Mouse (Mus musculus) ovary, adult 18-20 months (tissue): ENCODE results near the gene Map4k1.

Experiments
- DNase-seq: peaks from one replicate; pipeline ENCODE4 v3.0.0; 2022; ENCODE audit warnings: low spot score, mixed read lengths

The Map4k1 gene

DNA sequence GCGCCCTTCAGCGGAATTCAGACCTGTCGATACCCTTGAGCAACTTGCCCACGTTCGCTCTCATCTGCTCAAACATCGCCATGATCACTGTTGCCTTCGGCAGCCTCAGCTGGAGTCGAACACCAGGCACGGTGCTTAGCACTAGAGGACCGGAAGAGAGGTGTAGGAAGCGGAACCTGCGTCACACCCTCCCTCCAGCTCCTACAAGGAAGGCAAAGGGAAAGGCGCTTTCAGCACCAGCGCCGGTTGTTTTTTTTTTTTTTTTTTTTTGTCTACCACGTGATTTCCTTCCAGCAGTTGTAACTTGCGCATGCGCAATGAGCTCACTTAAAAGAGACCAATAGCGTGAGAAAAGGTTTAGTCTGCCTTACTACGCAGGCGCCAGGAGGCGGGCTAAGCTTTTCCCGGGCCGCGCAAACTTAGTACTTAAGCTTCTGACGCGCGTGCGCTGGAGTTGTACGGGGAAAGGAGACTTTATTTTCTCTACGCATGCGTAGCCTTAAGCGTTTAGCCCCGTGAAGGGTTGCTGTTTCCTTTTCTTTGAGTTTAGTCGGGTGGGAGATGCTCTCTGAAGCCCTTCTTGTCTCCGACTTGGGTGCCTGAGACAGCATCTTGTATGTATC lies at the start of gene Map4k1, which contains the start of gene Eif3k:
Gene Map4k1 (plus strand): TSS at position 400 of the 623 bp plus-strand sequence.
Gene Eif3k (minus strand): TSS at position 214 of the 623 bp plus-strand sequence.
- peak; percentile 97 for DNase-seq

DNA sequence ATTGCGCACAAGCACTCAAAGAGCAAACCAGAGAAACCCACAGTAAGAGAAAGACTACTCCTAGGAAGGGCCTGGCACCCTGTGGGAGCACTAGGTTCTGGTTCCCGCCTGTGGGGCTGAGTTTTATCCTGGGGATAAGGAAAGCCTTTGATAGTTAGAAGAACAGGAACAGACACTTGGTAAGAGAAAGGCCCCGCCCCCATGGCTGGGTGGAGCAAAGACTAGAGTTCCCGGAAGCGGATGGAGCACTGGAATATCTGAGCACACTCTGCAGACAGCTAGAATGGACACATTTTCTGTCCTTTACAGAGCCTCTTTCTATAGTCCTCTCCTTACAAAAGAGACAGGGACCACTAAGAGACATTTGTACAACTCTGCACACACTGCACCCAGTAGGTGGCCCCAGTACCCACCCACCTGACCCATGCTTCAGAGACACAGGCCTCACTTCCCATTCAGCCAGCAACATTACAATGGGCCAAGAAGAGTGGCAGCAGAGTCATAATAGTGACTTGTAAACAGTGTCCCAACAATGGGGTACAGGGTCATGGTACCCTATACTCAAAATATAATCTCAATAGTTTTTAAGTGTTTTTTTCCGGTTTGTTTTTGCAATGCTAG lies 49.3 kb upstream of the Map4k1 start:
- no peak for DNase-seq

DNA sequence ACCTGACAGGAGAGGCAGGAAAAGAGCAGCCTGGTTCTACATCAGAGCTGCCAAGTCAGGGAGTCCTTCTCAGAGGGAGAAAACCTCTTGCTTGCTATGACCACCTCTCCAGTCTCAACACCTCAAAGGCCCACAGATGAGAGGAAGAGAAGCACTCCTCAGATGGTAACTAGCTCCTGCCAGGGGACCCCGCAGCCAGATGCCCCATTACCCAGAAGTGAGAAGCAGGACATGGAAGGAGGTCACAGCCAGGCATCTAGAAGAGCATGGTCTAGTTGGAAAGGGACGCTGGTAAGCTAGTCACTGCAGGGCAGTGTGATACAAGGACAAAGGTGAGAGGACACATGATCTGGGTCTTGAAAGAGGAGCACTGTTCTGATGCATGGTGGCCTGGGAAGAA lies 48.0 kb upstream of the Map4k1 start:
- no peak for DNase-seq

DNA sequence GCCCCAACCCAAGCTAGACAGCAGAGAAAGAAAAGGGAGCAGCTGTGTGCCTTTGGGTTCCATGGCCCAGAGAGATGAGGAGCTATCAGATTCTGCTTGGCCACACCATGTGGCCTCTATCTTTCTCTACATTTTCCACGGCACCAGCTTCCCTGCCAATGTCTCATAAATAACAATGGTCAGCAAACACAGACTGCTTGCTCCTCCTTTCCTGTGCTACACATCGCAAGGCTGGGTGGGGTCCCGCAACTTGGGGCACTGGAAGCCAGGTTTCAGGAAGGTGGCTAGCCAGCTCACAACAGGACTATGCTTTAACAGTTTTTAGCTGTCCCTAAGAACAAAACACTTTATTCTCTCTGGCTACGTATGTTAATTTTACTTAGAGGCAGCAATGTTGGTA lies 45.1 kb upstream of the Map4k1 start:
- DNase-seq = no peak

DNA sequence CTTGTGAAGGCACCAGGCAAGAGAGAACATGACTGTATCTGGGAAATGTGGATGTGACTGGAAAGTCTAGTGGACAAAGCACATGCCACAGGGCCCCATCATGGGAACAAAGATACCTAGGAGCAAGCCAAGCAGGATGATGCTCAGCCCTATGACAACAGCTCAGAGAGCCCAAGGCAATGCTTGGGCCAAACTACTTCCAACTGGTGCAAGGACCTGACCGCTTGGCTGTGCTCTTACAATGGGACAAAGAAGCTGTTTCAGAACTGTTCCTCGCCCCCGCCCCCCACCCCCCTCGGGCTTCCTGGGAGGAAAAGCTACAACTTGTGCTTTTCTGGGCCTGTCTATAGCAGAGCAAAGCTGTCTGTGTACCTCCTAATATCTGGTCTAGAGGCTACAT lies 43.2 kb upstream of the Map4k1 start:
- no peak for DNase-seq

DNA sequence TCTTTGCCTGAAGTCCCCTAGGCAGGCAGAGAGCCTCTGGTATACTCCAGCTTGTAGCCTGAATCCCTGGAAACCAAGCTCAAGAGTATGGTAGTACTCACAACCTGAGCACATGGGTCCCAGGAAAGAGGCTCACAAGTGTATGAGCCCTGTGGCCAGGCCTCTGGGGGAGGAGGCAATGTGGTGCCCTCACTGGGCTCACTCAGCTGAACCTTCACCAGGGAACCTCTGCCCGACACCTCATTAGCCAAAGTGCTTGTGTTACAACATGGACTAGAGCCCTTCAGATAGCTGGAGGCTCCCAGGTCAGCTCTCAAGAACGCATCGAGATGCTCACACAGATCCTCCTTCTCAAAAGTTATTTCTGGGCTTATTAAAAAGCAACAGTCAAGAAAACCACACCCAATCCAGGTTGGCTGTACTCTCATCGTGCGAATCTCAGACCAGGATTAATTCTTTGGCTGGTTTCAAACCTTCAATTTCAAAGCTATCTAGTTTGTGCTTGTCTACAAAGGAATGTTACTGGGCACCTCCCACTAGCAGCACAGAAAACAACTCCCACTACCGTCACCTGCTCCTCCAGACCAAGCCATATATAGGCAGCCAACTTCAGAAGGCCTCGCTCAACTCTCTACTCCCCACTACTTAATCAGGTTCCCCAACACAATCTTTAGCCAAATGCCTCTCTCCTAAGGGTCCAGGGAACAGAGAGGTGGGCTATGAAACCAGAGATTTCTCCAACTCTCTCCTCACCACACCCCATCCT lies 42.2 kb upstream of the Map4k1 start:
- DNase-seq = no peak

DNA sequence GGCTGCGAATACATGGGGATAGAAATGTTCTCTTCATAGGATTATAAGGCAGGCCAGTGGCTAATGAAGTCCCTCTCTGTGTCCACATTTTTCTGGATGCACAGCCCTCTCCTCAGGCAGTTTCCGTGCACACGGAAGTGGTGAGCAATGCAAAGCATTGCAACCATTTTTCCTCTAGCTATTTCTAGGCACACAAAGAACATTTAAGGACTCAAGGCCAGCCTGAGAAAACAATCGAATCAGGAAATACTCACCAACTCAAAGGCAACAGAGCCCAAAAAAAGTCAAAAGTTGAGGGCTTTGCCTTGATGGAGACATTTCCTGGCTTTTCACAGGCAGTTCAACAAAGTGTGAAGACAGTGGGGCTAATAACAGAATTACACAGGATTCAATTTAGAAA lies 40.7 kb upstream of the Map4k1 start:
- DNase-seq = no peak

DNA sequence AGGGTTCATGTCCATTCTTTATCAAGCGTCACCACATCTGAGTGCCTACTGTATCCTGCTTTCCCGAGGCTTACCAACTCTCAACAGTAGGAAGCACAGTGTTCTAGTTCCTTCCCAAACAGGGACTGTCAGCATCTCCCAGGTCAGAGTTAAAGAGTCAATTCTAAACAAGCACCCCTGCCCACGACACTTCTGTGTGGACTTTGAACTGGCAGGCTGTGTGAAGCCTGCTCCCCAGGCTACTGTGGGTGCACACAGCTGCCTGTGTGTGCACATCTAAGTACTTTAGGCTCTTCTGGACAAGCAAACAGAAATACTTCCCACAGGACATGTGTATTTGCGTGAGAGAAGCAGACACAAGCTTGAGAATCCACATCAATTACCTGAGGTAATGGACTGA lies 40.3 kb upstream of the Map4k1 start:
- DNase-seq = no peak

DNA sequence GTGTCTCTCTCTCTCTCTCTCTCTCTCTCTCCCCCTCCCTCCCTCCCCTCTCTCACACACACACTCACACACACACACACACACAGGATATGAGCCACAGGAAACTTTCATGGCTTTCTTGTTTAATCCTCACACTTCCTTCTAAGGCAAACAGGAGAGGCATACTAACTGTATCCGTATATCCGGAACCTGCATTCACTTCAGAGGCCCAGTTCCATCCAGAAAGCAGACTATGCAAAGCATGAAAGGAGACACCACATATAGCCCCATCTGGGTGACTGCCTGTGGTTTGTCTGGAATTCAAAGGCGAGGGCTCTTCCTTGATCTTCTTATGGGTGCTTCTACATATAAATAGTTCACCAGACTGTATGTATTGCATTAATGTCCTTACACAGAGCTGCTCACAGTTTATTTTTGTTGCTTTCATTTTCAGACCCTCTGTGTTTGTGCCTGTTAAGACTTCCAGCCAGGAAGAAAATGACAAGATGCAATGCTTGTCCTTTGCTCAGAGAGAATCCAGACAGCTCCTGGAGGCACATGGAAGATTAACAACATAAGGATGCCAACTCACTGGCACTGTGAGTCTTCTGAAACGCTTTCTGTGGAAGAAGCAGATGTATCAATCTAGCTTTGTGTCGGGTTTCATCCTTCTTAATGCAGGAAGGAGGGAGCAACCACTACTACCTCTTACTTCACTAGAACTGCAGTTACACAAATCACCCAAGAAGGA lies 38.2 kb upstream of the Map4k1 start:
- DNase-seq = no peak

DNA sequence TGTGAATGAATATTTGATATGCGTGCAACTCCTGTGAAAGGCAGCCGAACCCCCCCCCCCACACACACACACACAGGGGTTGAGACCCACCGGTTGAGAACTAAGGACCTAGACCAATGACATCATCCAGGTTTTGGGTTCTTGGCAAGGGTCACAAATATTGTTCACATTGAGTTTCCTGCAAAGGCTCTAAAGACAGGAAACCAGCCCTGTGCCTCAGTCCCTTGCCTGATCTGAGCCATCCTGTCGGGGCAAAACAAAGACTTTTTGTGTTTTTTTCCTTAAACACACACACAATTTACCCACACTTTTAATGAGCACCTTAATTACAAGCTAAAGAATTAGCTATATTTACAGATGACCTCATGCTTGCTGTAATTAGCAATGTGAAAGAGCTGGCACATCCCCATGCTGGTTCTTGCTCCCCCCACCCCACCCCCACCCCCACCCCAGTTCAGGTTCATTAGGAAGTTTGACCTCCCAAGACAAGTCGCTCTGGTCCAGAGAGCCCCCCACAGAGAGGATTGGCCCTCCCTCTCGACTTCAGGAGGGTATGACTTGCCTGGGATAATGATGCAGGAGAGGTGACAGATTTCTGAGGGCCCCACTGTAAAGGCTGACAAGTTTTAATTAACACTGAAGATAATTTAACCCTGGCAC lies 37.0 kb upstream of the Map4k1 start:
- DNase-seq = no peak

DNA sequence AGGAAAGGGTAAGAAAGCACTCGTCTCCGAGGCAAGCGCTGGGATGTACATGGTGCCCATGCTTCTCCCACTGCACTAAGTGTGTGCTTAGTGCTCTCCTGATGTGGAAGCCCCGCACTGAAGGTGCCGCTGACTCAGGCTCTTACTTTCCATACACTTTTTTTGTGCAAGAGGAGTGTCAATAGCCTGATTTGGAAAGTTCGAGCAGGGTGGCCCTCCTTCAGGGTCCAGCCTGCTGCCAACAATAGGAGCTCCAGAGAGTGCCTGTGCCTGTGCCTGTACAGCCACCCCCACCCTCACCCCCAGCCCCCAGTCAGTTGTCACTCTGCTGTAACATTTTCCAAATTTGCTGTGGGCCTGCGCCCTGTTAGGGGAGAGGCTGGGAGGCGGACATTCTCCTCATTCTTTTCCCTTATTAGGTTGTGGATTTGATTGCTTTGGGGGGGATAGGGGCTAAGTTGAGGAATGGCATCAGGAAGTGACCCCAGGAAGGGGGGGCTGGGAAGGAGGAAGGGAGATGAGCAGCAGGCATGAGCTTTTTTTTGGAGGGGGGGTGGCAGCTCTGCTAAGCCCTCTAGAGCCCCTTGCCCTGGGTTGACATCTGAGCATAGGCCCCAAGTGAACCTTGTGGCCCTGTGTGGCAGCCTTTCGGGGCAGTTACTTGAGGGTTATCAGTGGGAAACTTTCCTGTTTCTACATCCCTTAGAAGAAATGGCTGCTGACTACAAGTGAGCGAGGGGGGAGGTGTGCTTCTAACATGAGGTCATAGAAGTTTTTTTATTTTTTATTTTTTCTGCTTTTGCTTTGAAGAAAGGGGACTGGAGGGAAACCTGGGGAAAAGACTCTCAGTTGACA lies 36.2 kb upstream of the Map4k1 start:
- no peak for DNase-seq

DNA sequence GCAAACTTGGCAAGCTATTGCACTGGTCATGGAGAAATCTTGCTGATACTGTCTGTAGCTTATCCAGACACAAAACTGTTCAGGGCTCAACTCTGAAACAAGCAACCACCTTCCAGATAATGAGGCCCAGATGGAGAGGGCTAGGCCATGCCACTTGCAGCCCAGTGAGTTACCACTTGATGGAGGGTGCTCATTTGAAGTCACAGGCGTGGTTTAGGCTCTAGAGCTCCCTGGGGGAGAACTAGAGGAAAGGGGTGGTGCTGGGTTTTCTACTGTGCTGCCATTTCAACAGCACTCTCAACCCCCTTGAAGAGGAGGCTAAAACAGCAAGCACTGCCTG lies 35.6 kb upstream of the Map4k1 start:
- no peak for DNase-seq

DNA sequence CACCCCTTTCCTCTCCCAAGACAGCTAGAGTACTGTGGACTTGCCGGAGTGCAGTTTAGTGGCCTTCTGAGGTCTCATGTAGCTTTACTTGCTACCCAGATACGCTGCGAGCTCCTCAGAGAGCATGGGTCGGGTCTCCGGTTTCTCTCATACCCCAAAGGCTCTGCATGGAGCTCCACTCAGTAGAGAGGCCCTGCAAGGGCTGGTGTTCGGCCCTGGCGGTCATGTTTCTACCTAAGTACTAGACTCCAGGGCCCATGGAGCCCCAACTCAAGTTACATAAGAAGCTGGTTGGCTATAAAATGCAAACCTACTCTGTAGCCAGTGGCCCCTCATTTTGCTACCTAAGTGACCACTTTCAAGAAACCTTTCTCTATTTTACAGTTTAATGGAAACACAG lies 33.1 kb upstream of the Map4k1 start:
- DNase-seq = no peak

DNA sequence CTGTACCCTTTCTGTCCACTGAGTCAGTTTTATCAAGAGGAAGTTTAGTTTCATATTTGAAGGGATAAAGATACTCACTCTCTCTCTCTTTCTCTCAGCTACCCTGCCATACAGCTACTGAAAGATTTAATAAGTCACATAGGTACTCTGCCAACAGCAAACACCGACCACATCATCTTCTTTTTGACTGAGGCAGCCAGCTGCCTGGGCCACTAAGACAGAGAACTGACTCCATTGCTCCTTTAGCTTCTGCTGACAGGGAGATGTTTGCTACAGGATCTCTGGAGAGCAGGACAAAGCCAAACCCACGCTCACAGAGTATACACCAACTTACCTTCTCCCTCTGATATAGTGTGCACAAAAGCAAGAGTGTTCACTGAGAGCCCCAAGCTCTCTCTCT lies 32.6 kb upstream of the Map4k1 start:
- no peak for DNase-seq

DNA sequence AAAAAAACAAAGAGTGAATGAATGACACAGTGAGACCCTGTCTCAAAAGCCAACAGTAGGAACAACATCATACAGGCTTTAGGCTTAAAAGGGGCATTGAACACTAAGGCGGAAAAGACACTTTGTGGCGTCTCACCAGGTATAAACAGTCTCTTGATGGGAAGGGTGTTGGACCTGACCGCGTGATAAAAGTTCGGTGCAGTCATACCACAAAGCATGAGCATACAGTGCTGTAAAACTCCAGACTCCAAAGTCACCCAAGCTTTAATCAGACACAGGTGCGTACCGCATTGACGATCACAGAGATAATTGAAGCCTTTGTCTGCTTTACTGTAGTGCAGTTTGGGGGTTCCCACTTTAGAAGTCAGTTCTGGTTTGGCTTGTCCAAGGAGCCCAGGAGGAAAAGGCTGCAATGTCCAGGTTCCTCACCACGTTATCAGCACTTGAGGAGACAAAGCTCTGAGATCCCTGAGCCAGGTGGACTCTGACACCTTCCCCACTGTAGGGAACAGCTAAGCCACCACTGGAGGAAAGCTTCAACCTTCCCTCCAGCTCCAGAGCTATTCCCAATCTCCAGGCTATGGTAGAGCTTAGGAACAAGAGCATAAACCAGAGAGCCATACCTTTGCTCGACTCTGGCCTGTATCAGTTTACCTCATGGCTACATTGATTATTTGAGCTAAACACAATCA lies 31.4 kb upstream of the Map4k1 start:
- no peak for DNase-seq

DNA sequence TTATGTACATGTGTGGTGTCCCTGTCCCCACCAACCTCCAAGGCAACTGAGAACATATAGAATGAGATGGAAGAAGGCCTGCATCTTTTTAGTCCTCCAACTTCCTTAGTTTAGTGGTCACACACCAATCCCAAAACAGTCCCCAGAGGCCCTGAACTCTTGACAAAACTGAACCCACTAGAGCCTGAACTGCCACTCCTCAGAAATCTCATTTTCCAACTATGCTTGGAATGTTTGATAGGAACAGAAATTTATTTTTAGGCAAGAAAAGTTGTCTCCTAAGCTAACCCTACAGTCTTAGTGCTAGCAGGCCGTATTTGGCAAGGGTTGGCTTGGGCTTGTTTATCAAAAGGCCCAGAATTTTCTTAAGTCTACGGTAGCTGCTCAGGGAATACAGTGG lies 30.1 kb upstream of the Map4k1 start:
- DNase-seq = no peak

DNA sequence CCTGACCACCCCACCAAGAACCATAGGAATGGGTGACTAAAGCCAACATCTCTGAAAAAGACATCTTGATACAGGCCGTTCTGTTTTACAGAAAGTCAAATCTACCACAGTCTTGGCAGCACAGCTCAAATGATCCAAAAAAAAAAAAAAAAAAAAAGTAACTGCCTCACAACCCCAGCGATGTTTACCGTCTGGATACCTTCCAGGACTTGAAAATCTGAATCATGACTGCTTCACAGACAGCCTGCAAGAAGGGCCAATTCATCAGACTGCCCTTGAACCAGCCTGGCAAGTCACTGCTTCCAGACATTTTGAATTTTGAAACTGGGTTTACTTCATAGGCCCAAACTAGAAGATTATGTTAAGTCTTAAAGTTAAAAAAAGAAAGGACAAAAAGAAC lies 29.1 kb upstream of the Map4k1 start:
- peak; percentile 61 for DNase-seq

DNA sequence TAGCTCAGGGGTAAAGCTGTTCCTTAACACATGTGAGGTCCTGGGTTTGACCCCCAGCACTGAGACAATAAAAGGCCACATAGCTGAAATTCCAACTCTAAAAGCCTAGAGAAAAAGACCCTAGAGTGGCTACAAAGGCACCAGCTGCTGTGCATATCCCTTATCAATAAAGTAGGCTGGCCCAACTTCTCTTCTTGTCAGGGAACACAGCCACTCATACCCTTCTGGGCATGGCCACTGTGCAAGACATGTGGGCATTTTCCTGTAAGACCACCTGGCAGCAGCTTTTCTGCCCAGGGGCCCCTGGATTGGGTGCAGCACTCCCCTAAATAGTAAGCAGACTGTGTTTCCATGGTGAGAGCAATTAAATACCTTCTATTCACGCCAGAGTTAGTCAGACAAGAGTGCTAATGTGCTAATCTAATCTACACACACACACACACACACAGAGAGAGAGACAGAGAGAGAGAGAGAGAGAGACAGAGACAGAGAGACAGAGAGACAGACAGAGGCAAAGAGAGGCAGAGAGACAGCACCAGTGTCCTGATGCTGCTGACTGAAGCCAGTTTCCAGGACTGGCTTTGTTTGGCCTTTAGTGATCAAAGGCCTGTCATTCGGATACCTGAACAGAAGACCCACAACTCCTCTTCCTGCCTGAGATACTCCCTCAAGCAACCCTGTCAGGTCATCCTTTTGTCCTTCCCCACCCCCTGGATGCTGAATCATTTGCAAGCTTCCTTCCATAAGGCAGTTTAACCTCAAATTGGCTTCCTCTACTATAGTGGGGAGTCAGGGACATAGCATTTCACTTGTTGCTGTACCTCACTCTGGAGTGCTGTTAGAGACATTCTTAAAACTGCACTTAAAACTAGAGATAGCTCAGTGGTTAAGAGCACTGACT lies 28.1 kb upstream of the Map4k1 start:
- DNase-seq = no peak

DNA sequence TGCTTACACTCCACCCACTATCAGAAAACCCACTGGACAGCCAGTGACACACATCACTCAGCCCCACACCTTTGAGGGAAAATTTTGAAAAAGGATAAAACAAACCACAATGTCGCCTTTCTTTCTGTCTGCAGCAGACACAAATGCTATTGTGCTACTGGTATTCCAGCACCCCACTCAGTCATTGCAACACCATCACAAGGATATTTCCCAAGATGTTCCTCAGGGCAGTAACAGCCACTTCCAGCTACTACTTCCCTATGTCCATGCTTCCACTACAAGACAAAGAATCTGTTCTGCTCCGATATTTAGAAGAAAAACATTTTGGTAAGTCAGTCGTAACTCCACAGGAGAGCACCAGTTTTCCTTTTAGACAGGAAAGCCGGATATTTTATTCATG lies 27.1 kb upstream of the Map4k1 start:
- no peak for DNase-seq
